Mouse (Mus musculus): Measurements from ENCODE around the gene Ms4a4a.

The Ms4a4a gene

DNA sequence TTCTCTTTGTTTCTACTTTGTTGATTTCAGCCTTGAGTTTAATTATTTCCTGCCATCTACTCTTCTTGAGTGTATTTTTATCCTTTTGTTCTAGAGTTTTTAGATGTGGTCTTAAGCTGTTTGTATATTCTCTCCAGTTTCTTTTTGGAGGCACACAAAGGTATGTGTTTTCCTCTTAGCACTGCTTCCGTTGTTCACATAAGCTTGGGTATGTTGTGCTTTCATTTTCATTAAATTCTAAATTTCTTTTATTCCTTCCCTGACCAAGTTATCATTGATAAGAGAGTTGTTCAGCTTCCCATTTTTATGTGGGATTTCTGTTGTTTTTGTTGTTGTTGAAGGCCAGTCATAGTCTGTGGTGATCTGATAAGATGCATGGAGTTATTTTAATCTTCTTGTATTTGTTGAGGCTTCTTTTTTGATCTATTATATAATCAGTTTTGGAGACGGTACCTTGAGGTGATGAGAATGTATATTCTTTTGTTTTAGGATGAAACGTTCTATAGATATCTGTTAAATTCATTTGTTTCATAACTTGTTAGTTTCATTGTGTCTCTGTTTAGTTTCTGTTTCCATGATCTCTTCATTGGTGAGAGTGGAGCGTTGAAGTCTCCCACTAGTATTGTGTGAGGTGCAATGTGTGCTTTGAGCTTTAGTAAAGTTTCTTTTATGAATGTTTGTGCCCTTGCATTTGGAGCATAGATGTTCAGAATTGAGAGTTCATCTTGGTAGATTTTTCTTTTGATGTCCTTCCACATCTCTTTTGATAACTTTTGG is 59.9 kb downstream of the Ms4a4a start:
- DNase-seq = no peak

Measured in cerebellum, postnatal 36 days (tissue).